Mouse (Mus musculus): ENCODE measurements around the gene Gm20458. TPM values are rescaled to one million over a fixed set of nuclear protein-coding genes. Genes with fewer than 3 reads are reported as not detected.
A peak's percentile ranks its signal among the peaks of the same experiment; 100 is the strongest.

The Gm20458 gene
- 17.1 and 17.6 TPM in 2 replicates for polyA plus RNA-seq (2015; fragmentation: Nextera tagmentation; extraction: Ambion mirVana)

DNA sequence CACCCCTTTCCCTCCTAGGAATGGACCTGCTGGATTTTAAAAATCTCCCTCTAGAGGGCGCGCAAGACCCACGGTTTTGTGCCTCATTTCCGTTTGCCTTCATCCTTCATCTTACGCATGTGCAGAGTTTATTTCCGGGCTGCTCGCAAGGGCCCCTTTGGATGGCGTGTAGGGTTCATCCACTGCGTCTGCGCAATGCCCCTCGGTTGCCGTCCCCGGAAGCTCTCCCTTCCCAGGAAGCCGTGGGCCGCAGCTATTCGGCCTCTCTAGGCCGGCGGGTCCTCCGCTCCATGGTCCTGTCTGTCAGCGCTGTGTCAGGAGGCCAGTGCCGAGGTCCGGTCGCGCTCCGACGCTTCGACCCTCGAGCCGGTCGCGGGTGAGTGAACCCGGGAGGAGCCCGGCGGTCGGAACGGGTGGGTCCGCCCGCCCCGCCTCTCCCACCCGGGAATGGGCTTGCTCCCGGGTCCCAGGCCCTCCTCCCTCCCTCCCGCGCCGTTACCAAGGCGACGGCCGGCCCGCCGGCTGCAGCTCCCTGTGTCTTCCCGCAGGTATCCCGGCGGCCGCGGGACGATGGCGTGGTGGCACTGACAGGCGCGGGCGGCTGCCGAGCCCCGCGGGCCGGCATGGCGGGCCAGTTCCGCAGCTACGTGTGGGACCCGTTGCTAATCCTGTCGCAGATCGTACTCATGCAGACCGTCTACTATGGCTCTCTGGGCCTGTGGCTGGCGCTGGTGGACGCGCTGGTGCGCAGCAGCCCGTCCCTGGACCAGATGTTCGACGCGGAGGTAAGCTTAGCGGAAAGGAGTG lies at the start of gene Gm20458:
TSS of gene Gm20458 (plus strand) at position 223 of the 807 bp plus-strand sequence.
- Histone ChIP-seq H3K4me2 (peak within 1 kb of the TSS; percentile 78), H3K9ac (peak within 1 kb of the TSS; percentile 85), H3K4me3 (peak within 1 kb of the TSS; percentile 91), H3K4me1 (peaks cover 23% of the 10 kb centered on the region), H3K9me3 (no peaks in the 10 kb centered on the region), H3K27ac (peak within 1 kb of the TSS; percentile 80), H3K36me3 (peaks cover 25% of the 10 kb centered on the region), H3K27me3 (no peaks in the 10 kb centered on the region)
- peak; percentile 97 for ATAC-seq (ENCODE audit: borderline replicate concordance, extremely low read depth, low FRiP score, low TSS enrichment)
- WGBS, result under 1% methylated on average over 68 of the region's 79 CpGs

DNA sequence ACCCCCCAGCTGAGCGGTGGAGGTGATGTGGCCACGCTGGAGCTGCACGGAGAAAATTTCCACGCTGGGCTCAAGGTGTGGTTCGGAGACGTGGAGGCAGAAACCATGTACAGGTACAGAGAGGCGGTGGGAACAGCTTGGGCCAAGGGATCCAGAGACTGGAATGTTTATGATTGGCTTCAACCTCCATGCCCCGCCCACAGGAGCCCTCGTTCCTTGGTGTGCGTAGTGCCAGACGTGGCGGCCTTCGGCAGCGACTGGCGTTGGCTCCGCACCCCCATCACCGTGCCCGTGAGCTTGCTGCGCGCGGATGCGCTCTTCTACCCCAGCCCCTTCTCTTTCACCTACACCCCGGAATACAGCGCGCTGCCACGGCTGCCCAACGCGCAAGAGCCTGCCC lies 46.6 kb upstream of the Gm20458 start:
- no peaks in the 10 kb centered on the region for H3K36me3 ChIP-seq
- H3K4me3 ChIP-seq, result peak overlapping the region; percentile 21
- H3K9ac ChIP-seq, result no peak overlapping the region; the same call in 1 of the 2 replicates
- peak overlapping the region; percentile 49 for H3K4me2 ChIP-seq
- no peak overlapping the region for H3K27ac ChIP-seq
- no peaks in the 10 kb centered on the region for H3K9me3 ChIP-seq
- WGBS, result 18% methylated on average over 28 of the region's 28 CpGs
- peaks cover 4% of the 10 kb centered on the region; the same call in 1 of the 2 replicates for H3K27me3 ChIP-seq
- peaks cover 10% of the 10 kb centered on the region; the same call in 1 of the 2 replicates for H3K4me1 ChIP-seq
- peak; percentile 46; the same call in 1 of the 2 replicates for ATAC-seq (ENCODE audit: borderline replicate concordance, extremely low read depth, low FRiP score, low TSS enrichment)

DNA sequence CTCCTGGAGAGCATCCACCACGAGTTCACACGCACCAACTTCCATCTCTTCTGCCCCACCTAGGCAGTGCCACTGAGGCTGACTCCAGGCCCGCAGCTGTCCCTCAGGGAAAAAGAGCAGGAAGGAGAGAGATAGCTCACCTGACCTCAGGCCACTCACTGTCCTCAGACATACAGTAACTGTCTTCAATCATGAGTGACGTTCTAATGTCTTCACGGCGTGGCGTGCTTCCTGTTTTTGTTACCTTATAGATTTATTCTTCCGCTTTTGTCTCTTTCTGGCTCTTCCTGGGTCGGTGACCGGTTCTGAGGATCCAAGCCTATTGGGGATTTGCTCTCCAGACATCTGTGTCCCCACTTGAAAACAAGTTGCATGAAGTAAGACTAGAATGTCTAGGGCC lies 46.2 kb upstream of the Gm20458 start:
- no peak for ATAC-seq (ENCODE audit: borderline replicate concordance, extremely low read depth, low FRiP score, low TSS enrichment)
- Histone ChIP-seq H3K4me2 (peak overlapping the region; percentile 49), H3K36me3 (no peaks in the 10 kb centered on the region), H3K27me3 (peaks cover 4% of the 10 kb centered on the region; the same call in 1 of the 2 replicates), H3K9me3 (no peaks in the 10 kb centered on the region), H3K9ac (no peak overlapping the region), H3K4me1 (peaks cover 10% of the 10 kb centered on the region; the same call in 1 of the 2 replicates), H3K27ac (no peak overlapping the region), H3K4me3 (peak overlapping the region; percentile 21; the same call in 1 of the 2 replicates)
- 57% methylated on average over 10 of the region's 10 CpGs for WGBS

DNA sequence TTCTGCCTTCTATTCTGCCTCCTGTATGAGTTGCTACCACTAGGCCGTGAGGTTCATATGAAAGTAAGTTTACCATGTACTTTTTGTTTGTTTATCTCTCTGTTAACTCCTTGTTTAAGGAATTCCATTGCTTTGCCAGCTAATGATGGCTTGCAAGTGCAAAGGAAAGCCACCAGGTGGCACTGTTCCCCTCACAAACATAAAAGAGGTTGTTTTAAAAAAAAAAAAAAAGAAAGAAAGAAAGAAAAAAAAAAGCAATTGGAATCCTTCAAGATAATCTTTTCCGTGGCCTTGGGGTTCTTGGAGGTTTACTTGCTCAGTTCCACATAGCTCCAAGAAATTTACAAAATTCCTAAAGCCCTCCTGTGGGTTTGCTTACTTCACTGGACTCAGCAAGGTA lies 43.6 kb upstream of the Gm20458 start:
- WGBS, result 2% methylated on average over 2 of the region's 2 CpGs
- Histone ChIP-seq H3K36me3 (no peaks in the 10 kb centered on the region), H3K9ac (no peak overlapping the region), H3K27ac (no peak overlapping the region), H3K9me3 (no peaks in the 10 kb centered on the region), H3K27me3 (peaks cover 4% of the 10 kb centered on the region; the same call in 1 of the 2 replicates), H3K4me1 (peaks cover 10% of the 10 kb centered on the region; the same call in 1 of the 2 replicates), H3K4me3 (no peak overlapping the region), H3K4me2 (no peak overlapping the region)
- no peak for ATAC-seq (ENCODE audit: borderline replicate concordance, extremely low read depth, low FRiP score, low TSS enrichment)

DNA sequence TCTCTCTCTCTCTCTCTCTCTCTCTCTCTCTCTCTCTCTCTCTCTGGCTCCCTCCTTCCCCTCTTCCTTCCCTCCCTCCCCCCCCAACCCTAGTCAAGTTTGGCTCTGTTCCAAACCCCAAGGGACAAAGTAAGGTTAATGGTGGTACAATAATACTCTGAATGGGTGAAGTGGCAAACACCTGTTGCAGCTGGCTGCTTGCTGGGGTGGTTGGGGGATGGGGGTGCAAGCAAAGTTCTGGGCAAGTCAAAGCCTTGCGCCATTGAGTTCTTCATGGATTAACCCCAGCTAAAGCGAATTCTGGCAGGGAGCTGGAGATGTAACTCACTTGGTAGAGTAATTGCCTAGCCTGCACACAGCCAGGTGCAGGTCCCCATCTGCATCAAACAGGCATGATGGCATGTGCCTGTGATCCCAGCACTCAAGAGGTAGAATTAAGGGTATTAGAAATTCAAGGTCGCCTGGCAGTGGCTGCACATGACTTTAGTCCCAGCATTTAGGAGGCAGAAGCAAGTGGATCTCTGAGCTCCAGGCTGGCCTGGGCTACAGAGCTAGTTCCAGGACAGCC lies 42.4 kb upstream of the Gm20458 start:
- H3K27ac ChIP-seq, result no peak overlapping the region
- no peak for ATAC-seq (ENCODE audit: borderline replicate concordance, extremely low read depth, low FRiP score, low TSS enrichment)

DNA sequence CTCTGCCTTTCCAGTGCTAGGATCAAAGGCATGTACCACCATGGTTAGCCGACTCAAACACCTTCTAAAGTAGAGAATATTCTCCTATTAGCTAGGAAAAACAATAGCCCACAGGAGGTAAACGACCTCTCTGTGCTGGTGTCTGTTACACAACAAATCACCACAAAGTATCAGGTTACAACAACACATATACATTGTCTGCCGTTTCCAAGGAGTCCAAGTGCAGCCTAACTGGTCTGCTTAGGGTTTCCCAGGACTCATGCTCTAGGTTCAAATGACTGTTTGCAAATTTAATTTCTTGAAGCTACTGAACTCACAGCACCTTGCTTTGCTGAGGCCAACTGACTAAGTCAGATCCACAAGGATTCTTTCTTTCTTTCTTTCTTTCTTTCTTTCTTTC lies 41.3 kb upstream of the Gm20458 start:
- Histone ChIP-seq H3K36me3 (peaks cover 12% of the 10 kb centered on the region), H3K4me3 (no peak overlapping the region), H3K27ac (no peak overlapping the region), H3K27me3 (no peaks in the 10 kb centered on the region), H3K9ac (no peak overlapping the region), H3K9me3 (no peaks in the 10 kb centered on the region), H3K4me2 (no peak overlapping the region), H3K4me1 (peaks cover 3% of the 10 kb centered on the region; the same call in 1 of the 2 replicates)
- WGBS, result 10% methylated on average over 3 of the region's 3 CpGs
- no peak for ATAC-seq (ENCODE audit: borderline replicate concordance, extremely low read depth, low FRiP score, low TSS enrichment)

More for the DNA sequence above, 42.4 kb upstream of the Gm20458 start:
- Histone ChIP-seq H3K4me1 (peaks cover 10% of the 10 kb centered on the region; the same call in 1 of the 2 replicates), H3K9ac (no peak overlapping the region), H3K9me3 (no peaks in the 10 kb centered on the region), H3K4me3 (no peak overlapping the region), H3K4me2 (no peak overlapping the region), H3K27me3 (peaks cover 4% of the 10 kb centered on the region; the same call in 1 of the 2 replicates), H3K36me3 (peaks cover under 1% of the 10 kb centered on the region; the same call in 1 of the 2 replicates)
- 25% methylated on average over 3 of the region's 3 CpGs for WGBS

DNA sequence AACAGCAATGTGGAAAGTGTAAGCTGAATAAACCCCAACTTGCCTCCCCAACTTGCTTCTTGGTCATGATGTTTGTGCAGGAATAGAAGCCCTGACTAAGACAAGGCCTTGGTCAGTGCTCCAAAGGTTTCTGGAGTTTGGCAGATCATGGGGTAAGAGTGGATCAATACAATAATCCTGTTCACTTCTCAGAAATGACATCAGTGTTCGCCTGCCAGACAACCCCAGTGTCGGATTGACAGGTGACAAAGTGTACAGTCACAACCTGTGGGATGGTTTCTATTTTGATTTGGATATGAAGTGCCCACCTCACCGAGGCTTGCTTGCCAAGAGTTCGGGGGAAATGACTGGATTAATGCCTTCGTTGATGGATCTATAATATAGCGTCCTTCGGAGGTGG lies 39.5 kb upstream of the Gm20458 start:
- Histone ChIP-seq H3K36me3 (peaks cover 26% of the 10 kb centered on the region), H3K4me1 (peaks cover 8% of the 10 kb centered on the region), H3K4me3 (no peak overlapping the region), H3K27ac (no peak overlapping the region), H3K4me2 (no peak overlapping the region), H3K27me3 (no peaks in the 10 kb centered on the region), H3K9ac (no peak overlapping the region), H3K9me3 (no peaks in the 10 kb centered on the region)
- no peak for ATAC-seq (ENCODE audit: borderline replicate concordance, extremely low read depth, low FRiP score, low TSS enrichment)
- 85% methylated on average over 7 of the region's 7 CpGs for WGBS

DNA sequence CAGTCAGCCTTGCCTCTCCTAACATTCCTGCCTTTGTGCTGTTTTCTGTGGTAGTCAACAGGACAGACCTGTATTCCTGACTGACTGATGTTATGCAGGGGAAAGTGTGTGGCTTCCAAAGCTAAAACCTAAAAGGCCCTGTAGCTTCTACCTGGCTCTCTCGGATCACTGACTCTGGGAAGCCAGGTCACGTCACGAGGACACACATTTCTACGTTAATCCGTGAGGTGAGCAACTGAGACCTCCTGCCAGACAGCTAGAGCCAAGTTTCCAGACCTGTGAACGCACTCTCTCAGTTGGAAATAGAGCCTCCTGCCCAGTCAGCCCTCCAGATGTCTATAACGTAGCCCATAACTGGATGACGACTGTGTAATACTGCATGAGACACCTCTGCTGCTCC lies 38.8 kb upstream of the Gm20458 start:
- H3K27ac ChIP-seq, result no peak overlapping the region
- H3K9ac ChIP-seq, result no peak overlapping the region
- no peak overlapping the region for H3K4me3 ChIP-seq
- no peaks in the 10 kb centered on the region for H3K9me3 ChIP-seq
- peaks cover 7% of the 10 kb centered on the region for H3K4me1 ChIP-seq
- no peaks in the 10 kb centered on the region for H3K27me3 ChIP-seq
- 85% methylated on average over 8 of the region's 8 CpGs for WGBS
- ATAC-seq (ENCODE audit: borderline replicate concordance, extremely low read depth, low FRiP score, low TSS enrichment), result no peak
- H3K36me3 ChIP-seq, result peaks cover 26% of the 10 kb centered on the region
- no peak overlapping the region for H3K4me2 ChIP-seq

DNA sequence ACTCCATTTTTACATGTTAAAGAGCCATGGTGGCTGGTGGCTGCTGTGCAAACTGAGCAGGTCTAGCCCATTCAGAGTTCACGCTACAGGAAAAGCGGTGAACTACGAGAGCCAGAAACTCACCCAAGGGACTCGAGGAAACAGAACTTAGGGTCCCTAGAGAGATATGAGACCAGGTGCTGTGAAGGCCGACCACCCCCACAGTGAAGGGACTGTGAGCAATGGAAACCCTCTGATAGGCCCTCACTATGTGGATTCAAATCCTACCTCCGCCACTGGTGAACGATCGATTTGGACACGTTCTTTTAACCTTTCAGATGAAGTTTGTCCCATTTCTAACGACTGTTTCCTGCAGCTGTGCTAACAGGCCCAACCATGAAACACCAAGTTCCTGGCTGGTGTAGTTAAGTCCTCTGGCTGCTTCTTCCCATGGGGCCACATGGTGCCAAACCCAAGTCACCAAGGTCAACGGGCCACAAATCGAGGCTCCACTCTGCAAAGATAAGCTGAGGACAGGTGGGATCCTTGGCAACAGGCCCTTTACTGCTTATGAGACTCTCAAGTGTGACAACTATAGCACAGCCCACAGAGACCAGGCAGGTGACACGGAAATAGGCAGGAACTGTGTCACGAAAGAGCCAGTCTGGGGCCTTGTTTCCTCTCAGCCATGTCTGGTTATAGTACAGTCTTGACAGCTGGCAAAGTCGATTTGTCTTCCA lies 37.9 kb upstream of the Gm20458 start:
- ATAC-seq (ENCODE audit: borderline replicate concordance, extremely low read depth, low FRiP score, low TSS enrichment), result no peak
- Histone ChIP-seq H3K4me1 (peaks cover 5% of the 10 kb centered on the region; the same call in 1 of the 2 replicates), H3K36me3 (peaks cover 32% of the 10 kb centered on the region), H3K27ac (no peak overlapping the region), H3K9me3 (no peaks in the 10 kb centered on the region), H3K27me3 (no peaks in the 10 kb centered on the region), H3K4me3 (no peak overlapping the region), H3K4me2 (no peak overlapping the region), H3K9ac (no peak overlapping the region)
- 77% methylated on average over 15 of the region's 15 CpGs for WGBS

DNA sequence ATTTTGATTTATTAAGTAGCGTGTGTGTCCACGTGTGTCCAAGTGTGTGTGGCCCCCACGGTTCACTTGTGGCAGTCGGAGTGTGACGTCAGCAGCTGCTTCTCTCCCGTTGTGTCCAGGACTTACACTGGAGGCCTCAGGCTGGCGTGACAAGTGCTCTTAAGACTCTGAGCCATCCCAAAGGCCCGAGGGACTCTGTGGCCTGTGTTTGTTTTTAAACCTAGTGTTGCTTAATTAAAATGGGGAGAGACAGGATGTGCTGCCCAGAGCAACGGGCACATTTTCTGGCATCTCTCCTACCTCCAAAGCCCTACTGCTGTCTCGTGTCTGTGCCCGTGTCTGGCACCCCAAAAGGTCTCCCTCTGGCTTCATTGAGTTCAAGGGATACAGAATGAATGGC lies 37.3 kb upstream of the Gm20458 start:
- Histone ChIP-seq H3K4me3 (no peak overlapping the region), H3K36me3 (peaks cover 38% of the 10 kb centered on the region), H3K9me3 (no peaks in the 10 kb centered on the region), H3K27ac (no peak overlapping the region), H3K4me2 (no peak overlapping the region), H3K9ac (no peak overlapping the region), H3K27me3 (no peaks in the 10 kb centered on the region), H3K4me1 (peaks cover 5% of the 10 kb centered on the region; the same call in 1 of the 2 replicates)
- ATAC-seq (ENCODE audit: borderline replicate concordance, extremely low read depth, low FRiP score, low TSS enrichment), result no peak
- 70% methylated on average over 11 of the region's 11 CpGs for WGBS

DNA sequence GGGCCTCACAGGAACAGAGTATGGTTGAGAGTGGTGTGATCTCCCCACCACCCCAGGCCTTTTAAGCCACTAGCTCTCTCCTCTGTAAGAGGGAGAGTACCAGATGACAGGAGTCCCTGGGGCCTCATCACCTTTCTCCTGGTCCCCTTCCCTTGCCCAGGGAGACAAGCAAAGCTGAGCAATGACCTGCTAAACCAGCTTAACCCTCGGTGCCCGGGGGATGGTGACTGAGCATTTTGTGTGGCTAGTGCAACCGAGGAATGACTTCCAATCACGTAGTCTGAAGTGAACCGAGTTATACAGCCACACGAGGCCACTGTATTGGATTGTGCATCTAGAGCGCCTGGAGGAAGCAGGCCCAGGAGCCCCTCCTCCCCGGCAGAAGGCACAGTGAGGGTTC lies 36.4 kb upstream of the Gm20458 start:
- 89% methylated on average over 8 of the region's 8 CpGs for WGBS

More for the DNA sequence above, 36.4 kb upstream of the Gm20458 start:
- Histone ChIP-seq H3K36me3 (peaks cover 48% of the 10 kb centered on the region), H3K4me3 (no peak overlapping the region), H3K27me3 (no peaks in the 10 kb centered on the region), H3K4me1 (peaks cover 5% of the 10 kb centered on the region; the same call in 1 of the 2 replicates), H3K9me3 (no peaks in the 10 kb centered on the region), H3K9ac (no peak overlapping the region), H3K4me2 (no peak overlapping the region), H3K27ac (no peak overlapping the region)
- no peak for ATAC-seq (ENCODE audit: borderline replicate concordance, extremely low read depth, low FRiP score, low TSS enrichment)
